Mouse (Mus musculus) brain, embryonic 14.5 days (tissue): ENCODE data around the gene Dennd6b.

ENCODE experiments used
- CTCF ChIP-seq: fragments of 200-500 bp; IDR thresholded peaks from 2 replicates; pipeline ENCODE4 v1.5.1; 2012; ENCODE audit warnings: inconsistent platforms, mild to moderate bottlenecking, moderate library complexity, borderline replicate concordance; ENCODE audit not compliant: insufficient read depth, insufficient read length; ENCODE audit errors: extremely low read depth
- POLR2A ChIP-seq: fragments of 200-500 bp; IDR thresholded peaks from 2 replicates; pipeline ENCODE4 v1.6.1; 2012; ENCODE audit warnings: mild to moderate bottlenecking, inconsistent platforms, borderline replicate concordance; ENCODE audit not compliant: poor library complexity, insufficient read depth, insufficient read length, severe bottlenecking; ENCODE audit errors: extremely low read depth

DNA sequence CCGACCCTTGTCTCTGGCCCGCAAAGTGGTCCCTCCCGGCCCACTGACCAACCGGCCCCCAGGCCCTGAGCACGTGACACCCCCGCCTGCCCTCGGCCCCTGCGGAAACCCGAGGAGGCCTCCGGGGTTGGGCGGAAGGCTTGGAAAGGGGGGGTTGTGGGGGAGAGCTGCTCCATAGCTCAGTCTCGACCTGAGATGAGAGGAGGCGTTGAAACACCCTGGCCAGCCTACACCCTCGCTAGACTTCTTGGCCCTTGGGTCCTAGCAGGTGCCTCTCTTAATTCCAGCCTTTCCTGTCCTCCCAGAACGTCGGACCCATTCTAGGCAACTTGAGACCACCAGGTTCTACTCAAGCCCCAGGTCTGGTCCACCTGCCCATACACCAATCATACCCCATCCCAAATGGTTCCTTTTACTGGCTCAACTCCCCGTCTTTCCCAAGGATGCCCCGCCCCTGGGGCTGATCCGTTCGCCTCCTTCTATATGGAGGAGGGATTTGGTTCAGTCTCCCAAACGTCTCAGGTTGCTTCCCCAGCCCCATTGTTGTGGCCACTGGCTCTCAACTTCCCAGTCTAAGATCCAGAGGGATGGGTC is 55.5 kb downstream of the Dennd6b start, which contains the start of gene Mapk12:
- TF ChIP-seq CTCF (no peak), POLR2A (no peak)
